In the genomic region with DNA sequence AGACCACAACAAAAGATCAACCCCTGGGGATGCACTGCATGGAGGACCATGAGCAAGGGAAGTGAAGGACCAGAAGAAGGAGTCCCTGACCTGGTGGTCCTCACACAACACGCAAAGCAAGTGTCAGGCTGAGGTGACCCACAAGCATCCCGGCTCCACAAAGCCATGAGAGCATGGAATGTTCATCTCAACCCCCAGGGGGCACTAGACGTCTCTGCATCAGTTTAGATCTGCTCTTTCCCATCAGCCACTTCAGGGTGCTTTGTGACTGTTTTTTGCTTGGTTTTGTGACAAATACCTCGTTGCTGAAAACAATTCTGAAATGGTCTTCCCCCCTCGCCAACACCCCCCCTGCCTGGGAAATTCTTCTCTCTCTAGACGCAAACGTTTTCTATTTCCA, we compare ENCODE assay signal across 8 mouse cellular contexts. TPM values are rescaled to one million over a fixed set of nuclear protein-coding genes. Genes with fewer than 3 reads are reported as not detected.
DNase-seq lines count a peak whose midpoint lies in the region; TF ChIP-seq lines count a peak whose summit lies in the region.

No protein-coding gene starts in this region.

- TF ChIP-seq CTCF in testis, adult 2 months (IDR thresholded peaks at IDR 0.05; ENCODE audit: control insufficient read depth, insufficient read depth, insufficient replicate concordance, low read depth, low read length): peak; percentile 54; the same call in 1 of the 2 replicates

- H3K4me1 ChIP-seq in limb, embryonic 10.5 days: peaks cover 18% of the 10 kb centered on the region
- H3K4me1 ChIP-seq in testis, adult 2 months (ENCODE audit: control insufficient read depth, insufficient read depth, low read length): no peaks in the 10 kb centered on the region

- no peak for TF ChIP-seq POLR2A in testis, adult 2 months (IDR thresholded peaks at IDR 0.05; ENCODE audit: control insufficient read depth, low read depth, low read length)

- H3K36me3 ChIP-seq in limb, embryonic 10.5 days: no peaks in the 10 kb centered on the region
- no peaks in the 10 kb centered on the region for H3K36me3 ChIP-seq in testis, adult 2 months (ENCODE audit: control insufficient read depth, insufficient read depth, low read length)

- H3K27ac ChIP-seq in limb, embryonic 10.5 days: peak overlapping the region; percentile 57; the same call in 1 of the 2 replicates
- no peak overlapping the region for H3K27ac ChIP-seq in testis, adult 2 months (ENCODE audit: control insufficient read depth, insufficient read depth, low read depth, low read length)

- intact Hi-C loops in gastrocnemius, postnatal 14 days (cut with DNase I; ENCODE audit: low total_unique reads): loop anchor here (2.0 kb wide), 1 partner anchor 115 kb away; no protein-coding TSS in a partner anchor

- DNase-seq in urinary bladder, adult 18-20 months (ENCODE audit: low spot score in 2 of 2): peak; percentile 28 to 42
- DNase-seq in urinary bladder, postnatal 10 days (ENCODE audit: low spot score): no peak
- DNase-seq in embryo, embryonic 10 days (ENCODE audit: low spot score): peak; percentile 85
- DNase-seq in gastrocnemius, postnatal 14 days: peak; percentile 64
- DNase-seq in kidney, adult 11 months: peak; percentile 41
- peak; percentile 79 for DNase-seq in limb, embryonic 10.5 days (ENCODE audit: low spot score)
- DNase-seq in naive thymus-derived CD4-positive, alpha-beta T cell, adult 2 months (ENCODE audit: low read depth): peak; percentile 77

- 22% methylated on average over 7 of the region's 7 CpGs for WGBS in limb, embryonic 10.5 days

- no peaks in the 10 kb centered on the region for H3K9me3 ChIP-seq in limb, embryonic 10.5 days (replicated peaks)

- peak overlapping the region; percentile 14; the same call in 1 of the 2 replicates for H3K4me3 ChIP-seq in limb, embryonic 10.5 days
- no peak overlapping the region for H3K4me3 ChIP-seq in testis, adult 2 months (ENCODE audit: control insufficient read depth, low read depth, low read length)

- H3K27me3 ChIP-seq in limb, embryonic 10.5 days (ENCODE audit: low read depth, poor library complexity, severe bottlenecking): 0 out of 2 replicates have a peak, but pooled peaks cover 6% of the 10 kb centered on the region
- no peaks in the 10 kb centered on the region for H3K27me3 ChIP-seq in testis, adult 2 months (ENCODE audit: control insufficient read depth, insufficient read depth, low read length)

RNA-seq across cellular contexts. Expression of a gene that starts 8.0 kb away (rescaled TPM):
- total RNA-seq in gastrocnemius, postnatal 14 days (2021): 1 to 10 TPM; 4.5 to 6.5 TPM
- polyA plus RNA-seq in limb, embryonic 10.5 days (2016; fragmentation: Nextera tagmentation; extraction: Ambion mirVana): 20.4 and 27.2 TPM in 2 replicates
- polyA plus RNA-seq in testis, adult 2 months (2012; rRNA removed): 3.8 and 6.4 TPM in 2 replicates
